Mouse (Mus musculus) midbrain, embryonic 16.5 days (tissue): Measurements from ENCODE around the gene Erv3. TPM values are rescaled to one million over a fixed set of nuclear protein-coding genes. Genes with fewer than 3 reads are reported as not detected.
"Not testable (repeated sequence)": the region's sequence is repeated elsewhere in the genome, so short reads cannot be mapped to it uniquely, and the experiment has no call there.

Experiments used
- ATAC-seq: fragments of 200-750 bp; cut with Nextera tagmentation; 2 replicates; pipeline ENCODE4 v1.8.0; 2017; ENCODE audit warnings: moderate TSS enrichment
- H3K27ac ChIP-seq: fragments of 300-500 bp; sonication (generic); 2 replicates; pipeline ENCODE4 v1.5.1; 2014; ENCODE audit warnings: mild to moderate bottlenecking, low read length, mixed read lengths
- H3K27me3 ChIP-seq: fragments of 300-500 bp; sonication (generic); 2 replicates; pipeline ENCODE4 v1.6.1; 2014; ENCODE audit warnings: low read depth, low read length, mixed read lengths; ENCODE audit not compliant: control insufficient read depth, insufficient read depth
- H3K36me3 ChIP-seq: fragments of 300-500 bp; sonication (generic); 2 replicates; pipeline ENCODE4 v1.6.1; 2014; ENCODE audit warnings: mild to moderate bottlenecking, low read length, moderate library complexity, mixed read lengths; ENCODE audit not compliant: control insufficient read depth, insufficient read depth
- H3K4me1 ChIP-seq: fragments of 300-500 bp; sonication (generic); 2 replicates; pipeline ENCODE4 v1.6.1; 2014; ENCODE audit warnings: mild to moderate bottlenecking, low read length, mixed read lengths; ENCODE audit not compliant: control insufficient read depth, insufficient read depth
- H3K4me2 ChIP-seq: fragments of 300-500 bp; sonication (generic); 2 replicates; pipeline ENCODE4 v1.6.1; 2014; ENCODE audit warnings: mild to moderate bottlenecking, low read length, mixed read lengths
- H3K4me3 ChIP-seq: fragments of 300-500 bp; sonication (generic); 2 replicates; pipeline ENCODE4 v1.5.1; 2014; ENCODE audit warnings: low read depth, mild to moderate bottlenecking, low read length, moderate library complexity, mixed read lengths
- H3K9ac ChIP-seq: fragments of 300-500 bp; sonication (generic); 2 replicates; pipeline ENCODE4 v1.6.1; 2014; ENCODE audit warnings: low read depth, low read length, mixed read lengths
- H3K9me3 ChIP-seq: fragments of 300-500 bp; sonication (generic); replicated peaks from 2 replicates; pipeline ENCODE4 v1.6.1; 2014; ENCODE audit warnings: mild to moderate bottlenecking, low read length, mixed read lengths; ENCODE audit not compliant: control insufficient read depth, poor library complexity, severe bottlenecking
- WGBS: fragments of 180-500 bp; shearing (Covaris S2); extraction: QIAGEN DNeasy Blood & Tissue Kit; methylation state at CpG from one replicate; pipeline ENCODE4 v1.1.7; 2014; 5-methylcytosine and 5-hydroxymethylcytosine counted together
- polyA plus RNA-seq: library from polyadenylated mRNA; unstranded; fragments of >200 nt; fragmentation: Nextera tagmentation; extraction: Ambion mirVana; gene quantifications from 2 replicates; pipeline ENCODE4 v1.2.1, GENCODE M21; 2015

Gene Erv3
- polyA plus RNA-seq, 1 experiment from 2014 or later: not detected

- Histone ChIP-seq H3K27me3 (no peaks in the 10 kb centered on the region), H3K9me3 (no peaks in the 10 kb centered on the region), H3K4me1 (peaks cover 16% of the 10 kb centered on the region), H3K4me2 (0 out of 2 replicates have a peak overlapping the region, but pooled peaks have one; percentile 6), H3K4me3 (no peak overlapping the region), H3K36me3 (no peaks in the 10 kb centered on the region), H3K9ac (0 out of 2 replicates have a peak overlapping the region, but pooled peaks have one; percentile 3), H3K27ac (peak overlapping the region; percentile 63)
- ATAC-seq: peak; percentile 46
- 30% methylated on average over 9 of the region's 9 CpGs for WGBS
Observed at GRCm38 (mm10) chr2:131840611-131841320, 18.8 kb downstream of the Erv3 start.

- no peak for ATAC-seq
- Histone ChIP-seq H3K27me3 (no peaks in the 10 kb centered on the region), H3K4me2 (no peak overlapping the region), H3K4me3 (no peak overlapping the region), H3K4me1 (no peaks in the 10 kb centered on the region), H3K27ac (no peak overlapping the region), H3K36me3 (no peaks in the 10 kb centered on the region), H3K9ac (no peak overlapping the region), H3K9me3 (peaks cover 3% of the 10 kb centered on the region; the same call in 1 of the 2 replicates)
- 100% methylated on average over 1 of the region's 1 CpGs for WGBS
Observed at GRCm38 (mm10) chr2:131834296-131834695, 25.3 kb downstream of the Erv3 start.

- H3K9ac ChIP-seq: no peak overlapping the region
- H3K27ac ChIP-seq: no peak overlapping the region
- WGBS: 20% methylated on average over 2 of the region's 2 CpGs
- H3K27me3 ChIP-seq: no peaks in the 10 kb centered on the region
- H3K36me3 ChIP-seq: no peaks in the 10 kb centered on the region
- H3K4me2 ChIP-seq: no peak overlapping the region
- no peak for ATAC-seq
- H3K9me3 ChIP-seq: peaks cover 3% of the 10 kb centered on the region; the same call in 1 of the 2 replicates
- H3K4me3 ChIP-seq: no peak overlapping the region
- H3K4me1 ChIP-seq: peaks cover 5% of the 10 kb centered on the region
Observed at GRCm38 (mm10) chr2:131831861-131832260, 27.7 kb downstream of the Erv3 start.

GRCm38 (mm10) chr2:131830945-131831344 is 28.6 kb downstream of the Erv3 start:
- not testable (repeated sequence) for H3K27ac ChIP-seq, ATAC-seq, H3K9me3 ChIP-seq, H3K27me3 ChIP-seq, H3K9ac ChIP-seq, H3K4me3 ChIP-seq, H3K4me2 ChIP-seq, H3K36me3 ChIP-seq, H3K4me1 ChIP-seq
- 82% methylated on average over 4 of the region's 4 CpGs for WGBS

- Histone ChIP-seq H3K27ac (peak overlapping the region; percentile 52), H3K9me3 (no peaks in the 10 kb centered on the region), H3K9ac (no peak overlapping the region), H3K4me1 (peaks cover 5% of the 10 kb centered on the region), H3K4me3 (no peak overlapping the region), H3K36me3 (no peaks in the 10 kb centered on the region), H3K27me3 (no peaks in the 10 kb centered on the region), H3K4me2 (peak overlapping the region; percentile 43)
- WGBS: 34% methylated on average over 18 of the region's 18 CpGs
- peak; percentile 61 for ATAC-seq
Observed at GRCm38 (mm10) chr2:131827999-131828975, 31.3 kb downstream of the Erv3 start.

GRCm38 (mm10) chr2:131827026-131827687 is 32.4 kb downstream of the Erv3 start:
- H3K4me3 ChIP-seq: no peak overlapping the region
- WGBS: 81% methylated on average over 4 of the region's 4 CpGs
- ATAC-seq: no peak

GRCm38 (mm10) chr2:131825498-131825897 is 34.0 kb downstream of the Erv3 start:
- Histone ChIP-seq H3K9me3 (no peaks in the 10 kb centered on the region), H3K4me1 (peaks cover 5% of the 10 kb centered on the region), H3K27me3 (no peaks in the 10 kb centered on the region), H3K4me3 (no peak overlapping the region), H3K36me3 (no peaks in the 10 kb centered on the region), H3K9ac (no peak overlapping the region), H3K27ac (no peak overlapping the region), H3K4me2 (no peak overlapping the region)
- no peak for ATAC-seq
- WGBS: 65% methylated on average over 2 of the region's 2 CpGs

More at GRCm38 (mm10) chr2:131827026-131827687, 32.4 kb downstream of the Erv3 start:
- Histone ChIP-seq H3K4me1 (peaks cover 5% of the 10 kb centered on the region), H3K9me3 (no peaks in the 10 kb centered on the region), H3K27ac (no peak overlapping the region), H3K36me3 (no peaks in the 10 kb centered on the region), H3K27me3 (no peaks in the 10 kb centered on the region), H3K4me2 (no peak overlapping the region), H3K9ac (no peak overlapping the region)

GRCm38 (mm10) chr2:131823931-131824330 is 35.6 kb downstream of the Erv3 start:
- no peaks in the 10 kb centered on the region for H3K27me3 ChIP-seq
- no peak overlapping the region for H3K9ac ChIP-seq
- H3K4me2 ChIP-seq: no peak overlapping the region
- peaks cover 8% of the 10 kb centered on the region for H3K4me1 ChIP-seq
- no peaks in the 10 kb centered on the region for H3K9me3 ChIP-seq
- no peaks in the 10 kb centered on the region for H3K36me3 ChIP-seq
- no peak for ATAC-seq
- H3K4me3 ChIP-seq: no peak overlapping the region
- no peak overlapping the region for H3K27ac ChIP-seq
- WGBS: 63% methylated on average over 2 of the region's 2 CpGs
